Mouse (Mus musculus) spleen, adult 2 months (tissue): ENCODE measurements around the gene Prl3b1. TPM values are rescaled to one million over a fixed set of nuclear protein-coding genes. Genes with fewer than 3 reads are reported as not detected.

Source experiments
- DNase-seq, 2 experiments: peaks; one replicate each; pipeline versions ENCODE4 v3.0.0 to v3.0.0-alpha.2; 2012 to 2021; ENCODE audit warnings: low spot score in 2 of 2, low read depth in 1 of 2
- H3K27ac ChIP-seq: fragments of 200-500 bp; 2 replicates; pipeline ENCODE4 v1.5.1; 2012; ENCODE audit warnings: low read length, inconsistent platforms; ENCODE audit not compliant: insufficient read depth
- H3K27me3 ChIP-seq: fragments of 200-500 bp; 2 replicates; pipeline ENCODE4 v1.6.1; 2012; ENCODE audit warnings: mild to moderate bottlenecking, moderate library complexity, low read length, inconsistent platforms; ENCODE audit not compliant: control insufficient read depth, insufficient read depth
- H3K36me3 ChIP-seq: fragments of 200-500 bp; 2 replicates; pipeline ENCODE4 v1.6.1; 2012; ENCODE audit warnings: mild to moderate bottlenecking, low read length, inconsistent platforms; ENCODE audit not compliant: control insufficient read depth, insufficient read depth
- H3K4me1 ChIP-seq: fragments of 200-500 bp; 2 replicates; pipeline ENCODE4 v1.6.1; 2011; ENCODE audit warnings: inconsistent platforms; ENCODE audit not compliant: control insufficient read depth, insufficient read depth, insufficient read length
- H3K4me3 ChIP-seq: fragments of 200-500 bp; 2 replicates; pipeline ENCODE4 v1.5.1; 2011; ENCODE audit warnings: mild to moderate bottlenecking, inconsistent platforms; ENCODE audit not compliant: insufficient read depth, insufficient read length; ENCODE audit errors: extremely low read depth
- CTCF ChIP-seq: fragments of 200-500 bp; IDR thresholded peaks from 2 replicates; pipeline ENCODE4 v1.5.1; 2011; ENCODE audit warnings: mild to moderate bottlenecking, inconsistent platforms; ENCODE audit not compliant: insufficient read depth, insufficient read length, insufficient replicate concordance; ENCODE audit errors: extremely low read depth
- POLR2A ChIP-seq: fragments of 200-500 bp; IDR thresholded peaks from 2 replicates; pipeline ENCODE4 v1.6.1; 2011; ENCODE audit warnings: low read depth, low read length, inconsistent platforms
- WGBS: fragments of 180-500 bp; shearing (Covaris S2); methylation state at CpG from one replicate; pipeline ENCODE4 v1.1.7; 2018; 5-methylcytosine and 5-hydroxymethylcytosine counted together
- polyA plus RNA-seq: library from polyadenylated mRNA; depleted of rRNA; stranded (reverse); fragments of >200 nt; gene quantifications from 2 replicates; pipeline ENCODE4 v1.2.3, GENCODE M21; 2012; rRNA removed

Gene Prl3b1
- not detected in 2 replicates for polyA plus RNA-seq

GRCm38 (mm10) chr13:27241547-27241946 is at the start of gene Prl3b1:
Gene Prl3b1 (plus strand): TSS chr13:27241847.
- no peaks in the 10 kb centered on the region for H3K27me3 ChIP-seq
- DNase-seq = no peak
- TF ChIP-seq POLR2A (no peak), CTCF (no peak)
- no peaks in the 10 kb centered on the region for H3K36me3 ChIP-seq
- no peak within 1 kb of the TSS for H3K27ac ChIP-seq
- H3K4me1 ChIP-seq = no peaks in the 10 kb centered on the region
- no peak within 1 kb of the TSS for H3K4me3 ChIP-seq
- WGBS = 82% methylated on average over 1 of the region's 1 CpGs

- Histone ChIP-seq H3K36me3 (no peaks in the 10 kb centered on the region), H3K4me3 (no peak within 1 kb of the TSS), H3K27ac (no peak within 1 kb of the TSS), H3K4me1 (no peaks in the 10 kb centered on the region), H3K27me3 (no peaks in the 10 kb centered on the region)
- no peak for DNase-seq
- no peak for TF ChIP-seq POLR2A
- no peak for TF ChIP-seq CTCF
- WGBS = 81% methylated on average over 1 of the region's 1 CpGs
Observed at GRCm38 (mm10) chr13:27196359-27196758, 45.3 kb upstream of the Prl3b1 start, which contains the start of gene Prl3c1. Gene Prl3c1 (plus strand): TSS chr13:27196659.

- Histone ChIP-seq H3K36me3 (no peaks in the 10 kb centered on the region), H3K27me3 (no peaks in the 10 kb centered on the region), H3K27ac (no peak within 1 kb of the TSS), H3K4me1 (no peaks in the 10 kb centered on the region), H3K4me3 (no peak within 1 kb of the TSS)
- no peak for TF ChIP-seq POLR2A
- no peak for TF ChIP-seq CTCF
- DNase-seq = no peak
- WGBS = 88% methylated on average over 4 of the region's 4 CpGs
Observed at GRCm38 (mm10) chr13:27259136-27259535, 17.5 kb downstream of the Prl3b1 start, which contains the start of gene Prl3a1. Gene Prl3a1 (plus strand): TSS chr13:27259436.

Other genes with a start within 250 kb of the Prl3b1 start
- not detected in 2 replicates for gene Prl, start 184.3 kb upstream of the Prl3b1 start, polyA plus RNA-seq
- gene Prl3d1, start 147.7 kb upstream of the Prl3b1 start, polyA plus RNA-seq = not detected in 2 replicates
- gene Prl3d2, start 120.1 kb upstream of the Prl3b1 start, polyA plus RNA-seq = not detected in 2 replicates
- gene Prl3d3, start 85.1 kb upstream of the Prl3b1 start, polyA plus RNA-seq = not detected in 2 replicates
- not detected in 2 replicates for gene Prl3c1, start 45.2 kb upstream of the Prl3b1 start, polyA plus RNA-seq
- gene Prl3a1, start 17.6 kb downstream of the Prl3b1 start, polyA plus RNA-seq = not detected in 2 replicates
- gene Prl6a1, start 70.8 kb downstream of the Prl3b1 start, polyA plus RNA-seq = not detected in 2 replicates
- not detected in 2 replicates for gene Prl8a2, start 103.8 kb downstream of the Prl3b1 start, polyA plus RNA-seq
- gene Prl2b1, start 149.0 kb downstream of the Prl3b1 start, polyA plus RNA-seq = not detected in 2 replicates
- gene Prl8a6, start 196.8 kb downstream of the Prl3b1 start, polyA plus RNA-seq = not detected in 2 replicates